Mouse (Mus musculus): ENCODE measurements around the gene Ttc7b. TPM values are rescaled to one million over a fixed set of nuclear protein-coding genes. Genes with fewer than 3 reads are reported as not detected.

Gene Ttc7b
- polyA plus RNA-seq, 1 experiment from 2014 or later = 6.6 TPM

GRCm38 (mm10) chr12:100517371-100517770 lies 3.3 kb downstream of the Ttc7b start:
- DNase-seq (ENCODE audit: low spot score) (no peak), ATAC-seq (no peak)
- H3K36me3 ChIP-seq (ENCODE audit: insufficient read depth, low read length) = no peaks in the 10 kb centered on the region

GRCm38 (mm10) chr12:100516161-100516838 lies 4.3 kb downstream of the Ttc7b start:
- Histone ChIP-seq H3K4me2 (replicated peaks; ENCODE audit: low read depth, low read length) (no peak overlapping the region), H3K36me3 (ENCODE audit: insufficient read depth, low read length) (no peaks in the 10 kb centered on the region), H3K27ac (ENCODE audit: low read length) (no peak overlapping the region), H3K4me3 (ENCODE audit: low read depth, low read length) (no peak overlapping the region), H3K9ac (replicated peaks; ENCODE audit: low read depth) (no peak overlapping the region), H3K4me1 (ENCODE audit: insufficient read depth, low read depth, low read length) (0 out of 2 replicates have a peak, but pooled peaks cover 5% of the 10 kb centered on the region), H3K27me3 (replicated peaks; ENCODE audit: insufficient read depth, low read length) (no peaks in the 10 kb centered on the region), H3K9me3 (ENCODE audit: low read length) (no peaks in the 10 kb centered on the region)
- ATAC-seq = no peak
- TF ChIP-seq CTCF (IDR thresholded peaks at IDR 0.05) (no peak), EP300 (IDR thresholded peaks at IDR 0.05) (no peak)
- DNase-seq (ENCODE audit: low spot score) = no peak
- 100% methylated on average over 1 of the region's 1 CpGs for WGBS

More at GRCm38 (mm10) chr12:100517371-100517770, 3.3 kb downstream of the Ttc7b start:
- no peak for TF ChIP-seq CTCF (IDR thresholded peaks at IDR 0.05)
- no peak for TF ChIP-seq EP300 (IDR thresholded peaks at IDR 0.05)
- H3K9me3 ChIP-seq (ENCODE audit: low read length) = no peaks in the 10 kb centered on the region
- H3K4me1 ChIP-seq (ENCODE audit: insufficient read depth, low read depth, low read length) = 0 out of 2 replicates have a peak, but pooled peaks cover 5% of the 10 kb centered on the region
- no peak overlapping the region for H3K4me3 ChIP-seq (ENCODE audit: low read depth, low read length)
- 76% methylated on average over 9 of the region's 9 CpGs for WGBS
- no peak overlapping the region for H3K4me2 ChIP-seq (replicated peaks; ENCODE audit: low read depth, low read length)
- no peaks in the 10 kb centered on the region for H3K27me3 ChIP-seq (replicated peaks; ENCODE audit: insufficient read depth, low read length)
- H3K27ac ChIP-seq (ENCODE audit: low read length) = no peak overlapping the region
- no peak overlapping the region for H3K9ac ChIP-seq (replicated peaks; ENCODE audit: low read depth)

GRCm38 (mm10) chr12:100515493-100515892 lies 5.1 kb downstream of the Ttc7b start:
- 0 out of 2 replicates have a peak, but pooled peaks cover 5% of the 10 kb centered on the region for H3K4me1 ChIP-seq (ENCODE audit: insufficient read depth, low read depth, low read length)
- H3K4me2 ChIP-seq (replicated peaks; ENCODE audit: low read depth, low read length) = no peak overlapping the region

GRCm38 (mm10) chr12:100514611-100515010 lies 6.0 kb downstream of the Ttc7b start:
- no peak for ATAC-seq
- DNase-seq (ENCODE audit: low spot score) = no peak
- 68% methylated on average over 1 of the region's 1 CpGs for WGBS

More at GRCm38 (mm10) chr12:100515493-100515892, 5.1 kb downstream of the Ttc7b start:
- Histone ChIP-seq H3K27me3 (replicated peaks; ENCODE audit: insufficient read depth, low read length) (no peaks in the 10 kb centered on the region), H3K27ac (ENCODE audit: low read length) (no peak overlapping the region), H3K9ac (replicated peaks; ENCODE audit: low read depth) (no peak overlapping the region), H3K4me3 (ENCODE audit: low read depth, low read length) (no peak overlapping the region), H3K36me3 (ENCODE audit: insufficient read depth, low read length) (no peaks in the 10 kb centered on the region), H3K9me3 (ENCODE audit: low read length) (no peaks in the 10 kb centered on the region)
- ATAC-seq = no peak
- no peak for DNase-seq (ENCODE audit: low spot score)
- 77% methylated on average over 4 of the region's 4 CpGs for WGBS
- TF ChIP-seq CTCF (IDR thresholded peaks at IDR 0.05) = no peak
- no peak for TF ChIP-seq EP300 (IDR thresholded peaks at IDR 0.05)

GRCm38 (mm10) chr12:100513131-100513530 lies 7.5 kb downstream of the Ttc7b start:
- 88% methylated on average over 5 of the region's 5 CpGs for WGBS
- no peak overlapping the region for H3K4me2 ChIP-seq (replicated peaks; ENCODE audit: low read depth, low read length)
- no peaks in the 10 kb centered on the region for H3K9me3 ChIP-seq (ENCODE audit: low read length)
- H3K9ac ChIP-seq (replicated peaks; ENCODE audit: low read depth) = no peak overlapping the region
- no peaks in the 10 kb centered on the region for H3K27me3 ChIP-seq (replicated peaks; ENCODE audit: insufficient read depth, low read length)
- no peaks in the 10 kb centered on the region for H3K36me3 ChIP-seq (ENCODE audit: insufficient read depth, low read length)
- no peak overlapping the region for H3K27ac ChIP-seq (ENCODE audit: low read length)
- TF ChIP-seq CTCF (IDR thresholded peaks at IDR 0.05) (no peak), EP300 (IDR thresholded peaks at IDR 0.05) (no peak)
- no peak for DNase-seq (ENCODE audit: low spot score)
- H3K4me1 ChIP-seq (ENCODE audit: insufficient read depth, low read depth, low read length) = no peaks in the 10 kb centered on the region
- no peak overlapping the region for H3K4me3 ChIP-seq (ENCODE audit: low read depth, low read length)
- ATAC-seq = no peak

More at GRCm38 (mm10) chr12:100514611-100515010, 6.0 kb downstream of the Ttc7b start:
- Histone ChIP-seq H3K27ac (ENCODE audit: low read length) (no peak overlapping the region), H3K27me3 (replicated peaks; ENCODE audit: insufficient read depth, low read length) (no peaks in the 10 kb centered on the region), H3K4me2 (replicated peaks; ENCODE audit: low read depth, low read length) (no peak overlapping the region), H3K4me3 (ENCODE audit: low read depth, low read length) (no peak overlapping the region), H3K4me1 (ENCODE audit: insufficient read depth, low read depth, low read length) (0 out of 2 replicates have a peak, but pooled peaks cover 5% of the 10 kb centered on the region), H3K9me3 (ENCODE audit: low read length) (no peaks in the 10 kb centered on the region), H3K9ac (replicated peaks; ENCODE audit: low read depth) (no peak overlapping the region), H3K36me3 (ENCODE audit: insufficient read depth, low read length) (no peaks in the 10 kb centered on the region)
- TF ChIP-seq EP300 (IDR thresholded peaks at IDR 0.05) (no peak), CTCF (IDR thresholded peaks at IDR 0.05) (no peak)

GRCm38 (mm10) chr12:100512641-100513040 lies 8.0 kb downstream of the Ttc7b start:
- H3K27me3 ChIP-seq (replicated peaks; ENCODE audit: insufficient read depth, low read length) = no peaks in the 10 kb centered on the region
- no peaks in the 10 kb centered on the region for H3K4me1 ChIP-seq (ENCODE audit: insufficient read depth, low read depth, low read length)
- 62% methylated on average over 9 of the region's 9 CpGs for WGBS
- no peak overlapping the region for H3K9ac ChIP-seq (replicated peaks; ENCODE audit: low read depth)
- no peak overlapping the region for H3K4me2 ChIP-seq (replicated peaks; ENCODE audit: low read depth, low read length)
- DNase-seq (ENCODE audit: low spot score) (no peak), ATAC-seq (no peak; the same call in 1 of the 2 replicates)
- H3K4me3 ChIP-seq (ENCODE audit: low read depth, low read length) = no peak overlapping the region
- H3K36me3 ChIP-seq (ENCODE audit: insufficient read depth, low read length) = no peaks in the 10 kb centered on the region
- TF ChIP-seq EP300 (IDR thresholded peaks at IDR 0.05) (no peak), CTCF (IDR thresholded peaks at IDR 0.05) (no peak)
- H3K27ac ChIP-seq (ENCODE audit: low read length) = no peak overlapping the region
- no peaks in the 10 kb centered on the region for H3K9me3 ChIP-seq (ENCODE audit: low read length)
